Comparison of ENCODE assay signal across 8 mouse cellular contexts in the genomic region with DNA sequence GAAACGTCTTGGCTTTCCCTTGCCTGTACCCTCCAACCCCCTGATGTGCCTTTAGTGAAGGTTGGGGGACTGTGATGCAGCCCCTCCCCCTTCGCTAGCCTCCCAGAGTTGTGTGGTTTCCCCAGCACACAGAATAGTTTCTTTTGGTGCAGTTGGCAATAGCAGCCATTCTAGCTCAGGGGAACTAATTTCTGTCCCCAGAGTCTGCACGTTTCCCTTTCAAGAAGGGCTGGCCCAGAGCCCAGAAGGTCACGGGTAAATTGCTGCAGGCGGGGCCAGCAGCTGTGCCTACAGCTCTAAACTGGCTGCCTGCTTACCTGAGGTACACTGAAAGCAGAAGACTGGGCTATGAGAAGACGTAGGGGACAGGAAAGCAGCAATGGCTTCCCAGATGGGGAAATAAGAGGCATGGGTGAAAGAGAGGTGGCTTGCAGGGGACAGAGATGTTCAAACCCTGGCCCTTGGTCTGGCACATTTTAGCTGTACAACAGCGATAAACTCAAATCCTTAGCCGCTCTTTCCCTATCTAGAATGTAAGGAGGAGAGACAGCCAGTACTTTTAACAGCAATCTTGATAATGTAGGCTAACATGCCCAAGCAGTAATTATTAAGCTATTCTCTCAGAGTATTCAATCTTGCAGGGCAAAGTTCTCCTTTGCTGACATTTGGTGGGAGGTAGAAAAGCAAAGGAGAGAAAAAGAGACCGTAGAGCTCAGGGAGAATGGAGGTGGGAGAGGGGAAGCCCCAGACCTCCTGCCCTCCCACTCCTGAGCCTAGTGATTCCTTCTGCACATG. TPM values are rescaled to one million over a fixed set of nuclear protein-coding genes. Genes with fewer than 3 reads are reported as not detected.
DNase-seq lines count a peak whose midpoint lies in the region; ATAC-seq lines count a peak whose summit lies in the region.

No protein-coding gene starts in this region.

- intact Hi-C loops in heart, postnatal 25 days (cut with DNase I): loop anchor here (5.0 kb wide), 3 partner anchors 33 to 88 kb away; no protein-coding TSS in a partner anchor

- peak; percentile 67 to 72 for DNase-seq in adrenal gland, adult 18-20 months (ENCODE audit: low spot score in 2 of 2)
- peak; percentile 74 to 82 for DNase-seq in cerebellum, postnatal 10 days
- peak; percentile 36 for DNase-seq in forelimb bud, embryonic 11.5 days (ENCODE audit: low read depth, low spot score)
- DNase-seq in heart, postnatal 25 days (ENCODE audit: low spot score): peak; percentile 73
- peak; percentile 85 to 90 for DNase-seq in kidney, postnatal 4 days
- DNase-seq in lung, postnatal 14 days: peak; percentile 82
- DNase-seq in right cerebral cortex, adult 18-20 months: peak; percentile 29

- no peak for ATAC-seq in activated CD4-positive, CD25-positive, alpha-beta regulatory T cell, adult 4 months

RNA-seq across cellular contexts. Expression of a gene that starts 0.9 kb away (rescaled TPM):
- 1 to 10 TPM; 6.4 to 7.9 TPM for total RNA-seq in adrenal gland, adult 18-20 months (2021)
- total RNA-seq in heart, postnatal 25 days (2021): 10 to 100 TPM; 33.6 to 45.2 TPM
- not detected for polyA plus RNA-seq in activated CD4-positive, CD25-positive, alpha-beta regulatory T cell, adult 4 months (2017; shearing (Covaris generic))

Comparison
In these comparisons a context has a peak if more than half of its experiments do, and no peak if none do; other contexts are left out.
1. DNase-seq: peak in every context shown above with its lines; median percentile 88 in kidney, postnatal 4 days; 82 in lung, postnatal 14 days; 78 in cerebellum, postnatal 10 days; 73 in heart, postnatal 25 days; 70 in adrenal gland, adult 18-20 months; 36 in forelimb bud, embryonic 11.5 days; 29 in right cerebral cortex, adult 18-20 months.